Mouse (Mus musculus) midbrain, embryonic 10.5 days (tissue): ENCODE results near the gene Apoa5. TPM values are rescaled to one million over a fixed set of nuclear protein-coding genes. Genes with fewer than 3 reads are reported as not detected.

ENCODE experiments used
- DNase-seq: peaks from one replicate; pipeline ENCODE4 v3.0.0-alpha.2; 2017; ENCODE audit warnings: low spot score
- H3K27ac ChIP-seq: fragments of 300-500 bp; sonication (generic); replicated peaks from 2 replicates; pipeline ENCODE4 v1.5.1; 2016; ENCODE audit warnings: mild to moderate bottlenecking
- H3K27me3 ChIP-seq: fragments of 300-500 bp; sonication (generic); 2 replicates; pipeline ENCODE4 v1.6.1; 2016; ENCODE audit warnings: low read depth, mild to moderate bottlenecking; ENCODE audit not compliant: poor library complexity, severe bottlenecking
- H3K36me3 ChIP-seq: fragments of 300-500 bp; sonication (generic); 2 replicates; pipeline ENCODE4 v1.6.1; 2016; ENCODE audit warnings: mild to moderate bottlenecking, moderate library complexity
- H3K4me1 ChIP-seq: fragments of 300-500 bp; sonication (generic); 2 replicates; pipeline ENCODE4 v1.6.1; 2016
- H3K4me3 ChIP-seq: fragments of 300-500 bp; sonication (generic); 2 replicates; pipeline ENCODE4 v1.5.1; 2016; ENCODE audit warnings: mild to moderate bottlenecking, moderate library complexity
- H3K9me3 ChIP-seq: fragments of 300-500 bp; sonication (generic); replicated peaks from 2 replicates; pipeline ENCODE4 v1.6.1; 2016; ENCODE audit warnings: mild to moderate bottlenecking
- WGBS: fragments of 180-500 bp; shearing (Covaris S2); methylation state at CpG from one replicate; pipeline ENCODE4 v1.1.7; 2016; 5-methylcytosine and 5-hydroxymethylcytosine counted together
- polyA plus RNA-seq: library from polyadenylated mRNA; unstranded; fragments of >200 nt; fragmentation: Nextera tagmentation; extraction: Ambion mirVana; gene quantifications from 2 replicates; pipeline ENCODE4 v1.2.1, GENCODE M21; 2016

Apoa5 gene
- polyA plus RNA-seq, 1 experiment from 2014 or later: not detected

- no peaks in the 10 kb centered on the region for H3K9me3 ChIP-seq
- no peak within 1 kb of the TSS for H3K4me3 ChIP-seq
- 66% methylated on average over 7 of the region's 7 CpGs for WGBS
- H3K36me3 ChIP-seq: no peaks in the 10 kb centered on the region
- H3K4me1 ChIP-seq: peaks cover 5% of the 10 kb centered on the region; the same call in 1 of the 2 replicates
- 0 out of 2 replicates have a peak, but pooled peaks cover 9% of the 10 kb centered on the region for H3K27me3 ChIP-seq
- DNase-seq: no peak
- no peak within 1 kb of the TSS for H3K27ac ChIP-seq
Observed at GRCm38 (mm10) chr9:46240526-46241153, 27.8 kb upstream of the Apoa5 start, which contains the start of gene Apoa4. Gene Apoa4, plus strand, starts transcription at chr9:46240696.

- WGBS: 75% methylated on average over 2 of the region's 2 CpGs
- no peaks in the 10 kb centered on the region for H3K36me3 ChIP-seq
- H3K4me1 ChIP-seq: 0 out of 2 replicates have a peak, but pooled peaks cover 3% of the 10 kb centered on the region
- no peak overlapping the region for H3K4me3 ChIP-seq
- no peak for DNase-seq
- peaks cover 9% of the 10 kb centered on the region; the same call in 1 of the 2 replicates for H3K27me3 ChIP-seq
- H3K27ac ChIP-seq: no peak overlapping the region
- H3K9me3 ChIP-seq: no peaks in the 10 kb centered on the region
Observed at GRCm38 (mm10) chr9:46241818-46242217, 26.6 kb upstream of the Apoa5 start.

GRCm38 (mm10) chr9:46243122-46243521 lies 25.3 kb upstream of the Apoa5 start:
- DNase-seq: no peak
- peaks cover 11% of the 10 kb centered on the region for H3K27me3 ChIP-seq
- 72% methylated on average over 4 of the region's 4 CpGs for WGBS
- no peaks in the 10 kb centered on the region for H3K36me3 ChIP-seq
- no peak overlapping the region for H3K4me3 ChIP-seq
- no peak overlapping the region for H3K27ac ChIP-seq
- no peaks in the 10 kb centered on the region for H3K9me3 ChIP-seq
- 0 out of 2 replicates have a peak, but pooled peaks cover 3% of the 10 kb centered on the region for H3K4me1 ChIP-seq

- WGBS: 70% methylated on average over 8 of the region's 8 CpGs
- DNase-seq: no peak
Observed at GRCm38 (mm10) chr9:46243584-46243983, 24.8 kb upstream of the Apoa5 start.

GRCm38 (mm10) chr9:46246752-46247324 lies 21.6 kb upstream of the Apoa5 start:
- DNase-seq: peak; percentile 68
- 27% methylated on average over 11 of the region's 11 CpGs for WGBS
- Histone ChIP-seq H3K4me3 (no peak overlapping the region), H3K36me3 (no peaks in the 10 kb centered on the region), H3K4me1 (0 out of 2 replicates have a peak, but pooled peaks cover 2% of the 10 kb centered on the region), H3K27me3 (peaks cover 15% of the 10 kb centered on the region), H3K27ac (no peak overlapping the region), H3K9me3 (no peaks in the 10 kb centered on the region)

More at GRCm38 (mm10) chr9:46243584-46243983, 24.8 kb upstream of the Apoa5 start:
- H3K36me3 ChIP-seq: no peaks in the 10 kb centered on the region
- no peak overlapping the region for H3K4me3 ChIP-seq
- no peak overlapping the region for H3K27ac ChIP-seq
- H3K9me3 ChIP-seq: no peaks in the 10 kb centered on the region
- H3K4me1 ChIP-seq: 0 out of 2 replicates have a peak, but pooled peaks cover 3% of the 10 kb centered on the region
- H3K27me3 ChIP-seq: peaks cover 15% of the 10 kb centered on the region

- H3K36me3 ChIP-seq: no peaks in the 10 kb centered on the region
- DNase-seq: no peak
- H3K4me3 ChIP-seq: no peak overlapping the region
- peaks cover 33% of the 10 kb centered on the region for H3K27me3 ChIP-seq
- 89% methylated on average over 7 of the region's 7 CpGs for WGBS
- H3K27ac ChIP-seq: no peak overlapping the region
- H3K4me1 ChIP-seq: peaks cover 10% of the 10 kb centered on the region
- H3K9me3 ChIP-seq: no peaks in the 10 kb centered on the region
Observed at GRCm38 (mm10) chr9:46256177-46256576, 12.3 kb upstream of the Apoa5 start.

- no peaks in the 10 kb centered on the region for H3K9me3 ChIP-seq
- peaks cover 33% of the 10 kb centered on the region for H3K27me3 ChIP-seq
- H3K27ac ChIP-seq: no peak overlapping the region
- WGBS: 92% methylated on average over 10 of the region's 10 CpGs
- H3K36me3 ChIP-seq: no peaks in the 10 kb centered on the region
- peaks cover 10% of the 10 kb centered on the region for H3K4me1 ChIP-seq
- no peak for DNase-seq
- H3K4me3 ChIP-seq: no peak overlapping the region
Observed at GRCm38 (mm10) chr9:46256658-46257385, 11.6 kb upstream of the Apoa5 start.

- Histone ChIP-seq H3K9me3 (no peaks in the 10 kb centered on the region), H3K36me3 (no peaks in the 10 kb centered on the region), H3K4me1 (peaks cover 10% of the 10 kb centered on the region), H3K27me3 (peaks cover 33% of the 10 kb centered on the region), H3K27ac (no peak overlapping the region), H3K4me3 (no peak overlapping the region)
- 89% methylated on average over 3 of the region's 3 CpGs for WGBS
- no peak for DNase-seq
Observed at GRCm38 (mm10) chr9:46257546-46257945, 10.9 kb upstream of the Apoa5 start.

GRCm38 (mm10) chr9:46259111-46259510 lies 9.3 kb upstream of the Apoa5 start:
- Histone ChIP-seq H3K9me3 (no peaks in the 10 kb centered on the region), H3K4me3 (no peak overlapping the region), H3K27ac (no peak overlapping the region), H3K36me3 (no peaks in the 10 kb centered on the region), H3K4me1 (peaks cover 9% of the 10 kb centered on the region), H3K27me3 (peaks cover 21% of the 10 kb centered on the region)
- WGBS: 92% methylated on average over 6 of the region's 6 CpGs
- DNase-seq: no peak

- no peak overlapping the region for H3K4me3 ChIP-seq
- peaks cover 17% of the 10 kb centered on the region for H3K27me3 ChIP-seq
- no peaks in the 10 kb centered on the region for H3K4me1 ChIP-seq
- H3K27ac ChIP-seq: no peak overlapping the region
- DNase-seq: no peak
- 89% methylated on average over 7 of the region's 7 CpGs for WGBS
- H3K36me3 ChIP-seq: no peaks in the 10 kb centered on the region
- H3K9me3 ChIP-seq: no peaks in the 10 kb centered on the region
Observed at GRCm38 (mm10) chr9:46261131-46261530, 7.3 kb upstream of the Apoa5 start.

GRCm38 (mm10) chr9:46269125-46269524 lies 692 bp downstream of the Apoa5 start:
- Histone ChIP-seq H3K9me3 (no peaks in the 10 kb centered on the region), H3K4me1 (peaks cover 15% of the 10 kb centered on the region), H3K27me3 (peaks cover 40% of the 10 kb centered on the region), H3K4me3 (no peak overlapping the region), H3K36me3 (no peaks in the 10 kb centered on the region), H3K27ac (no peak overlapping the region)
- 91% methylated on average over 5 of the region's 5 CpGs for WGBS
- no peak for DNase-seq

GRCm38 (mm10) chr9:46270782-46271181 lies 2.3 kb downstream of the Apoa5 start:
- Histone ChIP-seq H3K36me3 (peaks cover 15% of the 10 kb centered on the region), H3K4me1 (peaks cover 18% of the 10 kb centered on the region)

GRCm38 (mm10) chr9:46272070-46272469 lies 3.6 kb downstream of the Apoa5 start:
- H3K4me3 ChIP-seq: peak overlapping the region; percentile 82; the same call in 1 of the 2 replicates
- no peak overlapping the region for H3K27ac ChIP-seq
- H3K9me3 ChIP-seq: no peaks in the 10 kb centered on the region
- H3K4me1 ChIP-seq: peaks cover 18% of the 10 kb centered on the region
- no peak for DNase-seq
- peaks cover 28% of the 10 kb centered on the region for H3K36me3 ChIP-seq
- 88% methylated on average over 9 of the region's 9 CpGs for WGBS
- H3K27me3 ChIP-seq: peaks cover 40% of the 10 kb centered on the region

More at GRCm38 (mm10) chr9:46270782-46271181, 2.3 kb downstream of the Apoa5 start:
- Histone ChIP-seq H3K27ac (no peak overlapping the region), H3K27me3 (peaks cover 40% of the 10 kb centered on the region), H3K9me3 (no peaks in the 10 kb centered on the region), H3K4me3 (no peak overlapping the region)
- WGBS: 95% methylated on average over 4 of the region's 4 CpGs
- DNase-seq: no peak
